In genomic region chr3:37126162-37126561, GRCm38 (mm10) we compare ENCODE assay signal across 14 mouse cellular contexts. TPM values are rescaled to one million over a fixed set of nuclear protein-coding genes. Genes with fewer than 3 reads are reported as not detected.
"Had no signal": no experiment of that assay in that cellular context is flagged by ENCODE, and none has a peak within 500 bp of the region (broad histone marks: within the 10 kb centered on the region; RNA-seq: fewer than 3 reads in every experiment).

No protein-coding gene starts in this region.

- ATAC-seq: midbrain, embryonic 15.5 days had no signal

- DNase-seq: kidney, adult 2 months; kidney, postnatal 25 days; layer of hippocampus, adult 9-11 months; liver, embryonic 13.5 days; lung, adult 2 months; lung, postnatal 14 days; lung, postnatal 4 days; right cerebral cortex, adult 18-20 months; right cerebral cortex, postnatal 14 days; right cerebral cortex, postnatal 4 days had no signal

RNA-seq across cellular contexts. Expression of gene Il2, which starts 0.4 kb away (rescaled TPM):
- polyA plus RNA-seq: large intestine, adult 2 months; liver, adult 2 months; liver, embryonic 13.5 days; liver, embryonic 16.5 days; lung, adult 2 months had no signal
